Mouse (Mus musculus): Measurements from ENCODE around the gene C1qtnf7.

DNA sequence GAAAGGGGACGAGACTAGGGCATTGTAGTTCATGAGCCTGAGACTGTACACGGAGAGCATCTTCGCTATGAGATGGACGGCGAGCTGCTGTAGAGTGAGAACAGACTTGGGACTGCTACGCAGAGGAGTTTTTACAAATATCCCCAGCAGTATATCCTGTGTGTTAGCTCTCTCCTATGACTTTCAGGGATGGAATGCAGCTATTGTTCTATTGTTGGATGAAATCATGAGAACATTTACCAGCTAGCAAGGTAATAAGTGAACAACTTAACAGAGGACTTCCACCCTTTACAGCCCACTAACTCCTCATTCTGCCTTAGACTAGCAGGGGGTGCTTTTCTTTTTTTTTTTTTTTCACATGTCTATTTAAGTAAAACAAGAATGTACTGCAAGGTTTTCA, 40.1 kb downstream of the C1qtnf7 start:
- TF ChIP-seq CTCF (IDR thresholded peaks at IDR 0.05 in 2 of 3, conservative IDR thresholded peaks at IDR 0.05 in 1 of 3; ENCODE audit: control insufficient read depth in 1 of 3, insufficient read depth in 1 of 3, low read depth in 2 of 3, low read length in 3 of 3, poor library complexity in 1 of 3, severe bottlenecking in 1 of 3) (no peak), POLR2A (IDR thresholded peaks at IDR 0.05; ENCODE audit: control insufficient read depth in 1 of 2, insufficient read depth in 1 of 2, low read depth in 1 of 2, low read length in 2 of 2, poor library complexity in 1 of 2) (no peak), GATA1 (IDR thresholded peaks at IDR 0.05; ENCODE audit: low read depth, low read length) (no peak), CHD1 (IDR thresholded peaks at IDR 0.05; ENCODE audit: low read depth, low read length) (no peak), SMC3 (IDR thresholded peaks at IDR 0.05; ENCODE audit: low read depth, low read length) (no peak), EP300 (IDR thresholded peaks at IDR 0.05; ENCODE audit: low read depth in 1 of 2, low read length in 2 of 2) (no peak)

Data from MEL (cell line).